Mouse (Mus musculus): ENCODE results near the gene Ldhal6b. TPM values are rescaled to one million over a fixed set of nuclear protein-coding genes. Genes with fewer than 3 reads are reported as not detected.

The Ldhal6b gene
- total and polyA plus RNA-seq, 3 experiments = 0.31 TPM; not detected in 2

DNA sequence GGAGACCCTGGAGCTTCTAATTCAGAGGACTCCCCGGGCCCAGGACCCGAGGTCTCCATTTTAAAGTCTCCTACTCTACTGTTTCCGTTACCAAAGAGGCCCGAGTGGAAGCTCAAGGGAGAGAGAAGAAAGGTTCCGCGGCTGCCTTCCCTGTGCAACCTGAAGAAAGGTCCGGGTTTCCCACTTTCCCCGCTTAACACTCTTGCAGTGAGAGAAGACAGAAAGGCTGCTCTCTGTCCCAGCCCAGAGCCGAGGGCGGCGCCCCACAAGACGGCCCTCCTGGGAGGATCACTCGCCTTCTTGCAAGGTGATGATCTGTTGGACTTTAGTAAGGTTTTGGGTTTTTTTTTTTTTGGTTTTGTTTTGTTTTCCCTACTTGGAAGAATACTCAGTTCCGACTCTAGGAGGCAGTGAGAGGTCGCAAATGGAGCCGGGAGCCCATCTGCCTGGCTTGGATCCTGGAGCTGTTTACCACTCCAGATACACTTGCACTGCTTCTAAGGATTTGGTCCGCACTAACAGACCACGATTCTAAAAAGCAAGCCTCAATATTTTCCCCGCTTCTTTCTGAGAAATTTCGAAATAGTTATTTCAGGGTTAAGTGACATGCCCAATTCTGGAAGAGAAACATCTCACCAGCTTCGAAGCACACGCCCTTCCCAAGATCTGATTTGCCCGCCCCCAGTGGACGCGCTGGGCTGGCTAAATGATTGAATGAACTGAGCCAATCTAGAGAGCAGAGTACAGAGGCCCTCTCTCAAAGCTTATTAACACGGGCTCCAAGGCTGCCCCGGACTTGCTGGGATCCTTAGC, 21.8 kb upstream of the Ldhal6b start, which contains the start of gene Tmem242 (continued):
- 0 out of 2 replicates have a peak, but pooled peaks have one; percentile 65 for TF ChIP-seq UBTF (IDR thresholded peaks at IDR 0.05; ENCODE audit: borderline replicate concordance, insufficient read depth, low read depth, low read length)
- TF ChIP-seq GATA1 (IDR thresholded peaks at IDR 0.05; ENCODE audit: low read depth, low read length) = 0 out of 2 replicates have a peak, but pooled peaks have one; percentile 13
- TF ChIP-seq HCFC1 (IDR thresholded peaks at IDR 0.05; ENCODE audit: low read depth, low read length) = peak; percentile 91
- peak; percentile 88 for TF ChIP-seq SIN3A (IDR thresholded peaks at IDR 0.05; ENCODE audit: low read length)
- TF ChIP-seq ETS1 (IDR thresholded peaks at IDR 0.05; ENCODE audit: low read depth, low read length) = peak; percentile 56; the same call in 1 of the 2 replicates
- 0 out of 2 replicates have a peak, but pooled peaks have one; percentile 60 for TF ChIP-seq ZMIZ1 (IDR thresholded peaks at IDR 0.05; ENCODE audit: low read depth, low read length)
- TF ChIP-seq RAD21 (IDR thresholded peaks at IDR 0.05; ENCODE audit: low read depth, low read length) = peak; percentile 93
- peak; percentile 91 for TF ChIP-seq ZNF384 (IDR thresholded peaks at IDR 0.05; ENCODE audit: low read depth, low read length)
- TF ChIP-seq ELF1 (IDR thresholded peaks at IDR 0.05; ENCODE audit: low read depth, low read length) = peak; percentile 68
- 0 out of 4 replicates have a peak, but pooled peaks of 1 of the 2 experiments have one; percentile 4 for TF ChIP-seq EP300 (IDR thresholded peaks at IDR 0.05; ENCODE audit: low read depth in 1 of 2, low read length in 2 of 2)
- TF ChIP-seq MXI1 (IDR thresholded peaks at IDR 0.05; ENCODE audit: low read depth, low read length) = peak; percentile 83
- TF ChIP-seq RCOR1 (IDR thresholded peaks at IDR 0.05; ENCODE audit: low read depth, low read length) = peak; percentile 61
- TF ChIP-seq KAT2A (conservative IDR thresholded peaks at IDR 0.05; ENCODE audit: low read depth, low read length) = no peak; the same call in 1 of the 2 replicates
- peak; percentile 52; the same call in 1 of the 2 replicates for TF ChIP-seq MYC (IDR thresholded peaks at IDR 0.05; ENCODE audit: low read depth, low read length)
- peak; percentile 84 for TF ChIP-seq SMC3 (IDR thresholded peaks at IDR 0.05; ENCODE audit: low read depth, low read length)
- TF ChIP-seq MAZ (IDR thresholded peaks at IDR 0.05; ENCODE audit: low read depth, low read length) = peak; percentile 76; the same call in 1 of the 2 replicates
- TF ChIP-seq GABPA (IDR thresholded peaks at IDR 0.05; ENCODE audit: low read depth, low read length) = peak; percentile 42; the same call in 1 of the 2 replicates
- peak; percentile 50; the same call in 1 of the 2 replicates for TF ChIP-seq MAX (IDR thresholded peaks at IDR 0.05; ENCODE audit: low read length)
- TF ChIP-seq ZKSCAN1 (IDR thresholded peaks at IDR 0.05; ENCODE audit: low read depth, low read length) = no peak
- no peak for TF ChIP-seq CHD2 (IDR thresholded peaks at IDR 0.05; ENCODE audit: low read length)
- TF ChIP-seq MYB (IDR thresholded peaks at IDR 0.05; ENCODE audit: low read depth, low read length) = no peak

DNA sequence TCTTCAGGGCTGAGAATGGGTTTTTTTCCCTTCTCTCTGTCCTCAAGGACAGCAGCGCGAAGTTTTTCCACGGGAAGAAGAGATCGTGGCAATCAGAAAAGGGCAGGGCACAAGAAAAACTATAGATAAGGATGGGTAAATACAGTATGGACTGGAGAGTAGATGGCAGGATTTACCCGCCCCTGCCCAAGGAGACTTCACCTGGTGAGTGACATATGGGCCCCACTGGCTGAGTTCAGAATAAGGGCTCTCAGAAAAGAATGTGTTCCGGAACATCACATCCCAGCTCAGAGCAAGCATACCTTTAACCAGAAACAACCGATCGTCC, 21.2 kb upstream of the Ldhal6b start:
- H3K79me2 ChIP-seq (ENCODE audit: control insufficient read depth, insufficient read depth, low read length, poor library complexity) = peaks cover 11% of the 10 kb centered on the region
- peak overlapping the region; percentile 74 to 98 for H3K4me3 ChIP-seq (ENCODE audit: control insufficient read depth in 1 of 2, insufficient read depth in 1 of 2, low read depth in 2 of 2, low read length in 2 of 2)
- H3K4me1 ChIP-seq (ENCODE audit: control insufficient read depth in 1 of 2, insufficient read depth in 2 of 2, low read length in 2 of 2) = peaks cover 0 to 3% of the 10 kb centered on the region in 2 experiments; a peak in 1 of 4 replicates
- no peak for TF ChIP-seq SIN3A (IDR thresholded peaks at IDR 0.05; ENCODE audit: low read length)
- TF ChIP-seq MEF2A (IDR thresholded peaks at IDR 0.05; ENCODE audit: extremely low read depth, insufficient replicate concordance, low read depth, low read length, poor library complexity, severe bottlenecking) = no peak
- TF ChIP-seq POLR2A (IDR thresholded peaks at IDR 0.05; ENCODE audit: control insufficient read depth in 1 of 2, insufficient read depth in 1 of 2, low read depth in 1 of 2, low read length in 2 of 2, poor library complexity in 1 of 2) = peak in 1 of 2 experiments; percentile 72; a peak in 1 of 4 replicates
- TF ChIP-seq TBP (IDR thresholded peaks at IDR 0.05; ENCODE audit: low read depth, low read length) = no peak
- H3K9ac ChIP-seq (ENCODE audit: control insufficient read depth, low read depth, low read length, poor library complexity, severe bottlenecking) = peak overlapping the region; percentile 95
- peaks cover 0 to 11% of the 10 kb centered on the region in 2 experiments; a peak in 2 of 4 replicates for H3K36me3 ChIP-seq (ENCODE audit: control insufficient read depth in 1 of 2, insufficient read depth in 2 of 2, low read length in 2 of 2)
- no peaks in the 10 kb centered on the region for H3K9me3 ChIP-seq (replicated peaks; ENCODE audit: insufficient read depth, low read length)
- no peaks in the 10 kb centered on the region for H3K27me3 ChIP-seq (ENCODE audit: control insufficient read depth in 1 of 2, insufficient read depth in 2 of 2, low read length in 2 of 2)
- no peak for DNase-seq (ENCODE audit: low read depth, low spot score)
- H3K27ac ChIP-seq (ENCODE audit: control insufficient read depth, low read depth, low read length) = peak overlapping the region; percentile 81

Data from MEL (cell line).